Mouse (Mus musculus): ENCODE data around the gene Usp30.

- TF ChIP-seq CTCF (IDR thresholded peaks at IDR 0.05; ENCODE audit: borderline replicate concordance, insufficient read depth, low read length): no peak
- no peak for TF ChIP-seq POLR2A (IDR thresholded peaks at IDR 0.05; ENCODE audit: low read depth, low read length)
Observed at GRCm38 (mm10) chr5:114126008-114126407, 60.7 kb downstream of the Usp30 start.
